Mouse (Mus musculus) midbrain, embryonic 10.5 days (tissue): Measurements from ENCODE around the gene Tmem45a2. TPM values are rescaled to one million over a fixed set of nuclear protein-coding genes. Genes with fewer than 3 reads are reported as not detected.
"Not testable (repeated sequence)": the region's sequence is repeated elsewhere in the genome, so short reads cannot be mapped to it uniquely, and the experiment has no call there.

ENCODE experiments used
- DNase-seq: peaks from one replicate; pipeline ENCODE4 v3.0.0-alpha.2; 2017; ENCODE audit warnings: low spot score
- H3K27ac ChIP-seq: fragments of 300-500 bp; sonication (generic); replicated peaks from 2 replicates; pipeline ENCODE4 v1.5.1; 2016; ENCODE audit warnings: mild to moderate bottlenecking
- H3K27me3 ChIP-seq: fragments of 300-500 bp; sonication (generic); 2 replicates; pipeline ENCODE4 v1.6.1; 2016; ENCODE audit warnings: low read depth, mild to moderate bottlenecking; ENCODE audit not compliant: poor library complexity, severe bottlenecking
- H3K36me3 ChIP-seq: fragments of 300-500 bp; sonication (generic); 2 replicates; pipeline ENCODE4 v1.6.1; 2016; ENCODE audit warnings: mild to moderate bottlenecking, moderate library complexity
- H3K4me1 ChIP-seq: fragments of 300-500 bp; sonication (generic); 2 replicates; pipeline ENCODE4 v1.6.1; 2016
- H3K4me3 ChIP-seq: fragments of 300-500 bp; sonication (generic); 2 replicates; pipeline ENCODE4 v1.5.1; 2016; ENCODE audit warnings: mild to moderate bottlenecking, moderate library complexity
- H3K9me3 ChIP-seq: fragments of 300-500 bp; sonication (generic); replicated peaks from 2 replicates; pipeline ENCODE4 v1.6.1; 2016; ENCODE audit warnings: mild to moderate bottlenecking
- WGBS: fragments of 180-500 bp; shearing (Covaris S2); methylation state at CpG from one replicate; pipeline ENCODE4 v1.1.7; 2016; 5-methylcytosine and 5-hydroxymethylcytosine counted together
- polyA plus RNA-seq: library from polyadenylated mRNA; unstranded; fragments of >200 nt; fragmentation: Nextera tagmentation; extraction: Ambion mirVana; gene quantifications from 2 replicates; pipeline ENCODE4 v1.2.1, GENCODE M21; 2016

Gene Tmem45a2
- polyA plus RNA-seq, 1 experiment from 2014 or later = not detected

DNA sequence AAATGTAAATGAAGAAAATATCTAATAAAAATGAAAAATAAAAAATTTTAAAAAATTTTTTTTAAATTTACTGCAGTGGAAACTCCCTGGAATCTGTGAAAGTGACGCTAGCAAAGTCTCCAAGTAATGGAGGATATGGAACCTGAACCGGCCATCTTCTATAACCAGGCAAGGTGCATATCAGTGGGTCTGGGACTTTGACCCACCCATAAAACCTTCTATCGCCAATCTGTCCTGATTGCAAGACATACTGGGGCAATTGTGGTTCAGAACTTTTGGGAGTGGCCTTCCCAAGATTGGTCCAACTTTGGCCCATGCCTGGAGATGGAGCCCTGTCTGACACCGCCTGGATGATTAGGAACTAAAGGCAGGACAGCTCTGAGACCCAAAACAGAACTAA, 14.2 kb downstream of the Tmem45a2 start:
- WGBS = 80% methylated on average over 4 of the region's 4 CpGs
- no peaks in the 10 kb centered on the region for H3K36me3 ChIP-seq

DNA sequence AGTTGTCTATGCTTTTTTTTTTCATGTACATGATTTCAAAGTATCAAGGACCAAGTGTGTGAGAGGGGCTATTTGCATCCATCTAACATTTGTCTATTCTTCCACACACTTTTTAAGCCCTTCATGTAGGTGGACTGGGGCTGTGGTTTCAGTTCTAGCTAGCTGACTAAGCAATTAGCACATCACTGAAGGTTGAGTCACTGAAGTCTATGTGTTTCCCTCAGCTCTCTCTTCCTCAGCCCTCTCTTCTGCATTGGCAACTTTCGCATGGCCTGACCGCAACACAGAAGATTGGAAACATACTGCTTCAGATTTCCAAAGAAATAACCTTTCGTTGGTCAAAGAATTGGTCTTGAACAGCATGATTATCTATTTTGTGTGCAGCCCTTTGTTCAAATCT, 21.2 kb downstream of the Tmem45a2 start:
- H3K4me1 ChIP-seq = no peaks in the 10 kb centered on the region
- H3K27me3 ChIP-seq = no peaks in the 10 kb centered on the region
- no peak for DNase-seq
- WGBS = 90% methylated on average over 3 of the region's 3 CpGs
- H3K9me3 ChIP-seq = no peaks in the 10 kb centered on the region
- H3K27ac ChIP-seq = no peak overlapping the region
- no peaks in the 10 kb centered on the region for H3K36me3 ChIP-seq
- no peak overlapping the region for H3K4me3 ChIP-seq

More for the DNA sequence above, 14.2 kb downstream of the Tmem45a2 start:
- Histone ChIP-seq H3K4me3 (no peak overlapping the region), H3K4me1 (no peaks in the 10 kb centered on the region), H3K27me3 (no peaks in the 10 kb centered on the region), H3K27ac (no peak overlapping the region), H3K9me3 (no peaks in the 10 kb centered on the region)
- no peak for DNase-seq

DNA sequence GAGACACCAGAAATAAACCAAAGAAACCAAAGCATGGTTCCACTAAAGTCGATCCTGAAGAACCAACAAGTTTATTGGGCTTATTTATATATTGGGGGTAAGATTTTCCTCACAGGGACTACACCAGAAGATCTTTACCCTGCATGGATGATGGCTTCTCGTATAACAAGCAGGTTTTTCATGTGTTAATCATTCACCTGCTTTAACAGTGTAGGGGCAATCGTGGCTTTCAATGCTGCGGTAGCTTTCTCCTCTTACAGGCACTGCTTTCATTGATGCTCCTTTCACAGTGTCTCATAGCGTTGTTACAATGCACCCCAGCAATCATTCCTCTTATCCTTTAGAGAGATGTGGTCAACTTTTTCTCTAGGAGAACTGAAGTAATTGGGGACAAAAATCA, 32.6 kb downstream of the Tmem45a2 start:
- WGBS = 68% methylated on average over 5 of the region's 5 CpGs
- no peaks in the 10 kb centered on the region for H3K27me3 ChIP-seq
- H3K9me3 ChIP-seq = no peaks in the 10 kb centered on the region
- H3K4me3 ChIP-seq = no peak overlapping the region
- H3K4me1 ChIP-seq = no peaks in the 10 kb centered on the region
- no peak for DNase-seq
- H3K27ac ChIP-seq = no peak overlapping the region
- H3K36me3 ChIP-seq = no peaks in the 10 kb centered on the region

DNA sequence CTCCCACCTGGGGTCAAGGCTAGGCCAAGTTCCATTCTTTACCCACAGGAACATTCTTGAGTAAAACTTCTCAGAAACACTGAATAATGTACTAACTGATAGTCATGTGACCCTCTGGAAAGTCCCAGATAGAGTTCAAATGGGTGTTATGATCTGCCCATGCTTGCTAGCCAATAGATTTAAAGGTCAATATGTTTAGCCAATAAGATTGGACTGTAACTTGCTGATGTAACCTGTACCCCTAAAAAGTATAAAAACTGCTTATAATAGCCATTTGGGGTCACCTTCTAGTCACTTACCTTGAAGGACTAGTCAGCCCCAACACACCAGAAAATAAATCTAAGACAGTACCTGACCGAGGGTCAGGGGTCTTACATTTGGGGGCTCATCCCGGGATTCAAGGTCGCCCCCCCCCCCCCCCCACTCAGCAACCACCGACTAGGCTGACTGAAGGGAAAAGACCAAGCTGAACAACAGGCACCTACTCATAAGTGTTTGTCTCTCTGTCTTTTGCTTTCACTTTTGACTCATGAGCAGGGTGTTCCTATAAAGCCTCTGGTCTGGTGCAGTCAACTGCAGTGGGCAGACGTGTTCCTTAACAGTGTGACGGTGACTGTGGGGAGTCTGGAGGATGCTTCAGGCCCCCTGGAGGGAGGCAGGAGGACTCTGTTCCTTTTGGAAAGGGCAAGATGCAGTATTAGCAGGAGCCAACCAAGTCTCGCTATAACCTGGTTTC, 40.9 kb downstream of the Tmem45a2 start:
- Histone ChIP-seq H3K4me1 (no peaks in the 10 kb centered on the region), H3K36me3 (no peaks in the 10 kb centered on the region), H3K9me3 (no peaks in the 10 kb centered on the region), H3K4me3 (no peak overlapping the region), H3K27me3 (no peaks in the 10 kb centered on the region), H3K27ac (no peak overlapping the region)
- DNase-seq = no peak
- 83% methylated on average over 7 of the region's 7 CpGs for whole genome bisulfite sequencing

DNA sequence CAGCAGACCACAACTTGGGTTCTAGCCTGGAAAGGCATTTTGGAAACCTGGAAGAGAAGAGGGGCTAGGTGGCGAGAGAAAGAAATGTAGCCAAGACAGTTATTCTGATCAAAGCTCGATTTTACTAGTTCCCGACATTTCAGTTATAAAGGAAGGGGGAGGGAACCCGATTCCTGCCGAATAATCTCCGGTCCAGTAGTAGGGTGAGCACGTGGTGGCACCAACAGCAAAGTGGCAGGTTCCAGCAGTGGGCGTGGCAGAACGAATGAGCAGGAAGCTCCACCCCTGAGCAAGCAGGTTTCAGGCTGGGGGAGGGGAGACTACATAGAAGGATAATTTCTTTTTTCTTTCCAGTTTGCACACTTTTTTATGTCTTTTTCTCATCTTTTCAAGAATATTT, 72.9 kb downstream of the Tmem45a2 start:
- not testable (repeated sequence) for H3K4me3 ChIP-seq, H3K9me3 ChIP-seq, H3K27ac ChIP-seq, H3K4me1 ChIP-seq, DNase-seq, H3K27me3 ChIP-seq, H3K36me3 ChIP-seq
- 85% methylated on average over 9 of the region's 9 CpGs for WGBS

Other genes with a start within 250 kb of the Tmem45a2 start
- gene Tmem45a, start 185.2 kb downstream of the Tmem45a2 start, polyA plus RNA-seq = 6.9 and 9.3 TPM in 2 replicates
- not detected in 2 replicates for gene Lnp1, start 143.3 kb downstream of the Tmem45a2 start, polyA plus RNA-seq
- gene Tomm70a, start 50.3 kb upstream of the Tmem45a2 start, polyA plus RNA-seq = 47.8 and 51.0 TPM in 2 replicates
- gene Nit2, start 96.0 kb upstream of the Tmem45a2 start, polyA plus RNA-seq = 53.1 and 54.4 TPM in 2 replicates
- gene Tbc1d23, start 160.1 kb upstream of the Tmem45a2 start, polyA plus RNA-seq = 15.5 and 22.6 TPM in 2 replicates
- gene Tmem30c, start 221.5 kb upstream of the Tmem45a2 start, polyA plus RNA-seq = 0.09 TPM in 2 replicates